Mouse (Mus musculus): Measurements from ENCODE around the gene Dupd1. TPM values are rescaled to one million over a fixed set of nuclear protein-coding genes. Genes with fewer than 3 reads are reported as not detected.

Dupd1 gene
- total RNA-seq (2014; fragmentation: Nextera tagmentation): not detected in 2 replicates
- total RNA-seq (2017): not detected in 2 replicates
- polyA plus RNA-seq (2012): not detected in 2 replicates

DNA sequence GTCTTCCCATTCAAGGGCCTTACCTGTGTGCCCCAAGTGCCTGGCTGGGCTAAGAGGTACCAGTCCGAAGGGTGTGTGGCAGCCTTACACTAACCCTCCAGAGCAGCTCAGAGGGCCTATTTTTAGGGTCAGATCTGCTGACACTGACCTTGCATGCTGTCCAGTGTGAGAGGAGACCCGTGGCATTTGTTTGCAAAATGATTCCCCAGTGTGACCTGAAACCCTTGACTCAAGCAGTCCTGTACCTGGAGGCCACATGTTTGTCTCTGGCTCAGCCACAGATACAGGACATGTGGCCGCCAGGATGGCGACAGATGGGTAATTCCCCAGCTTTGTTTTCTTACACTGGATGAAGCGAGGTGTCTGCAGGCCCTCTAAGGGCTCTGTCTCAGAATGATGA lies at the start of gene Dupd1:
Gene Dupd1 (minus strand): TSS at position 91 of the 400 bp plus-strand sequence.
- H3K27me3 ChIP-seq (ENCODE audit: insufficient read depth, low read length): peaks cover 51% of the 10 kb centered on the region
- DNase-seq (ENCODE audit: low spot score) (no peak), ATAC-seq (ENCODE audit: extremely low read depth, insufficient number of reproducible peaks, low FRiP score, poor library complexity, severe bottlenecking) (no peak)
- no peaks in the 10 kb centered on the region for H3K9me3 ChIP-seq (replicated peaks)
- no peaks in the 10 kb centered on the region for H3K36me3 ChIP-seq (replicated peaks)
- H3K4me1 ChIP-seq (ENCODE audit: insufficient read depth, low read depth, low read length): no peaks in the 10 kb centered on the region
- TF ChIP-seq GATA2 (IDR thresholded peaks at IDR 0.05; ENCODE audit: borderline replicate concordance, low read depth, low read length): no peak
- TF ChIP-seq GATA1 (IDR thresholded peaks at IDR 0.05; ENCODE audit: borderline replicate concordance, low read length): no peak
- TF ChIP-seq POLR2AphosphoS5 (IDR thresholded peaks at IDR 0.05; ENCODE audit: insufficient replicate concordance, low read depth, low read length): no peak
- TF ChIP-seq TAL1 (conservative IDR thresholded peaks at IDR 0.05; ENCODE audit: low read depth, low read length): no peak
- no peak for TF ChIP-seq CTCF (IDR thresholded peaks at IDR 0.05; ENCODE audit: low read depth, low read length)
- H3K4me3 ChIP-seq (ENCODE audit: low read depth, low read length): no peak within 1 kb of the TSS

DNA sequence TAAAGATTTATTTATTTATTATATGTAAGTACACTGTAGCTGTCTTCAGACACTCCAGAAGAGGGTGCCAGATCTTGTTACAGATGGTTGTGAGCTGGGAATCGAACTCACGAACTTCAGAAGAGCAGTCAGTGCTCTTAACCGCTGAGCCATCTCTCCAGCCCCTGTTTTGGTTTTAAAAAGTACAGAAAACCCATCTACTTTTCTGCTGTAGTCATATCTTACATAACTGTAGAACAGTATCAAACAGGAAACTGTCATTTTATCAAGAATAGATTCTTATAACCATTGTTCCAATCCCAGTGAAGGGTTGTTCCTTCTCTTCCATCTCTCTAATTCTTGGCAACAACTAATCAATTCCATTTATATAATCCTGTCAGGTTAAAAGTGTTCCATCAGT lies 49.4 kb upstream of the Dupd1 start:
- TF ChIP-seq POLR2AphosphoS5 (IDR thresholded peaks at IDR 0.05; ENCODE audit: insufficient replicate concordance, low read depth, low read length): no peak
- no peak for TF ChIP-seq GATA1 (IDR thresholded peaks at IDR 0.05; ENCODE audit: borderline replicate concordance, low read length)
- no peak for TF ChIP-seq GATA2 (IDR thresholded peaks at IDR 0.05; ENCODE audit: borderline replicate concordance, low read depth, low read length)
- TF ChIP-seq CTCF (IDR thresholded peaks at IDR 0.05; ENCODE audit: low read depth, low read length): no peak
- TF ChIP-seq TAL1 (conservative IDR thresholded peaks at IDR 0.05; ENCODE audit: low read depth, low read length): no peak
- H3K27me3 ChIP-seq (ENCODE audit: insufficient read depth, low read length): no peaks in the 10 kb centered on the region
- H3K4me1 ChIP-seq (ENCODE audit: insufficient read depth, low read depth, low read length): peaks cover 68% of the 10 kb centered on the region
- no peak for DNase-seq (ENCODE audit: low spot score)
- no peak for ATAC-seq (ENCODE audit: extremely low read depth, insufficient number of reproducible peaks, low FRiP score, poor library complexity, severe bottlenecking)
- H3K9me3 ChIP-seq (replicated peaks): no peaks in the 10 kb centered on the region
- H3K36me3 ChIP-seq (replicated peaks): peaks cover 13% of the 10 kb centered on the region
- no peak overlapping the region for H3K4me3 ChIP-seq (ENCODE audit: low read depth, low read length)

- no peaks in the 10 kb centered on the region for H3K9me3 ChIP-seq (replicated peaks)
- TF ChIP-seq POLR2AphosphoS5 (IDR thresholded peaks at IDR 0.05; ENCODE audit: insufficient replicate concordance, low read depth, low read length): no peak
- TF ChIP-seq TAL1 (conservative IDR thresholded peaks at IDR 0.05; ENCODE audit: low read depth, low read length): no peak
- no peak for TF ChIP-seq CTCF (IDR thresholded peaks at IDR 0.05; ENCODE audit: low read depth, low read length)
- TF ChIP-seq GATA1 (IDR thresholded peaks at IDR 0.05; ENCODE audit: borderline replicate concordance, low read length): no peak
- TF ChIP-seq GATA2 (IDR thresholded peaks at IDR 0.05; ENCODE audit: borderline replicate concordance, low read depth, low read length): no peak
- ATAC-seq (ENCODE audit: extremely low read depth, insufficient number of reproducible peaks, low FRiP score, poor library complexity, severe bottlenecking) (no peak), DNase-seq (ENCODE audit: low spot score) (no peak)
- H3K27me3 ChIP-seq (ENCODE audit: insufficient read depth, low read length): no peaks in the 10 kb centered on the region
- H3K4me1 ChIP-seq (ENCODE audit: insufficient read depth, low read depth, low read length): peaks cover 65% of the 10 kb centered on the region
- H3K36me3 ChIP-seq (replicated peaks): peaks cover 9% of the 10 kb centered on the region
- no peak overlapping the region for H3K4me3 ChIP-seq (ENCODE audit: low read depth, low read length)
Observed at GRCm38 (mm10) chr14:21761560-21761959, 47.2 kb upstream of the Dupd1 start.

DNA sequence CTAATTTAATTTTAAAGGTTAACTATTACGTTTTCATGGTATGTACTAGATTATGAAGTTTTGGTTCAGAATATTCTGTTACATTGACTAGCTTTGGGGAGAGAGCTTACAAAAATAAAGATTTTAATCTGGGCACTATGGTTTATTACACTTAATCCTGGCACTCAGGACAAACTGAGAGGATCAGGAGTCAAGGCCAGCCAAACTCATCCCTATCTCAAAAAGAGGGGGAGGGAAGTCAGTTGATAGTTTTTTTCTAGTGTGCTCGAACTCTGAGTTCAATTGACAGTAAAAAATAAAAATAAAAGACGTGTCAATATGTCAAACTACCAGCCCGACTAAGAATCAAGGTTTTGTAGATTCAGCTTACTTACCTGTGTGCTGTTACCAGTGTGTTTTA lies 39.0 kb upstream of the Dupd1 start:
- DNase-seq (ENCODE audit: low spot score): no peak
- no peaks in the 10 kb centered on the region for H3K9me3 ChIP-seq (replicated peaks)
- TF ChIP-seq GATA1 (IDR thresholded peaks at IDR 0.05; ENCODE audit: borderline replicate concordance, low read length): no peak
- TF ChIP-seq GATA2 (IDR thresholded peaks at IDR 0.05; ENCODE audit: borderline replicate concordance, low read depth, low read length): no peak
- peaks cover 68% of the 10 kb centered on the region for H3K4me1 ChIP-seq (ENCODE audit: insufficient read depth, low read depth, low read length)
- H3K4me3 ChIP-seq (ENCODE audit: low read depth, low read length): no peak overlapping the region; the same call in 1 of the 2 replicates
- H3K27me3 ChIP-seq (ENCODE audit: insufficient read depth, low read length): no peaks in the 10 kb centered on the region
- ATAC-seq (ENCODE audit: extremely low read depth, insufficient number of reproducible peaks, low FRiP score, poor library complexity, severe bottlenecking): no peak
- H3K36me3 ChIP-seq (replicated peaks): peaks cover 2% of the 10 kb centered on the region

GRCm38 (mm10) chr14:21752411-21752810 lies 38.0 kb upstream of the Dupd1 start:
- H3K4me1 ChIP-seq (ENCODE audit: insufficient read depth, low read depth, low read length): peaks cover 68% of the 10 kb centered on the region
- H3K36me3 ChIP-seq (replicated peaks): peaks cover 2% of the 10 kb centered on the region
- DNase-seq (ENCODE audit: low spot score): no peak
- no peak for ATAC-seq (ENCODE audit: extremely low read depth, insufficient number of reproducible peaks, low FRiP score, poor library complexity, severe bottlenecking)
- no peaks in the 10 kb centered on the region for H3K9me3 ChIP-seq (replicated peaks)
- no peak for TF ChIP-seq CTCF (IDR thresholded peaks at IDR 0.05; ENCODE audit: low read depth, low read length)
- TF ChIP-seq GATA2 (IDR thresholded peaks at IDR 0.05; ENCODE audit: borderline replicate concordance, low read depth, low read length): no peak
- no peak for TF ChIP-seq TAL1 (conservative IDR thresholded peaks at IDR 0.05; ENCODE audit: low read depth, low read length)
- TF ChIP-seq POLR2AphosphoS5 (IDR thresholded peaks at IDR 0.05; ENCODE audit: insufficient replicate concordance, low read depth, low read length): no peak
- TF ChIP-seq GATA1 (IDR thresholded peaks at IDR 0.05; ENCODE audit: borderline replicate concordance, low read length): no peak
- no peak overlapping the region for H3K4me3 ChIP-seq (ENCODE audit: low read depth, low read length)
- no peaks in the 10 kb centered on the region for H3K27me3 ChIP-seq (ENCODE audit: insufficient read depth, low read length)

GRCm38 (mm10) chr14:21750881-21751542 lies 36.6 kb upstream of the Dupd1 start, which contains the start of gene Dusp13:
Dusp13 (minus strand) TSS chr14:21751181.
- peaks cover 2% of the 10 kb centered on the region for H3K36me3 ChIP-seq (replicated peaks)
- no peaks in the 10 kb centered on the region for H3K9me3 ChIP-seq (replicated peaks)
- TF ChIP-seq CTCF (IDR thresholded peaks at IDR 0.05; ENCODE audit: low read depth, low read length) (no peak), GATA2 (IDR thresholded peaks at IDR 0.05; ENCODE audit: borderline replicate concordance, low read depth, low read length) (no peak), TAL1 (conservative IDR thresholded peaks at IDR 0.05; ENCODE audit: low read depth, low read length) (no peak), POLR2AphosphoS5 (IDR thresholded peaks at IDR 0.05; ENCODE audit: insufficient replicate concordance, low read depth, low read length) (no peak), GATA1 (IDR thresholded peaks at IDR 0.05; ENCODE audit: borderline replicate concordance, low read length) (no peak)
- peaks cover 4% of the 10 kb centered on the region; the same call in 1 of the 2 replicates for H3K27me3 ChIP-seq (ENCODE audit: insufficient read depth, low read length)
- H3K4me1 ChIP-seq (ENCODE audit: insufficient read depth, low read depth, low read length): peaks cover 69% of the 10 kb centered on the region
- ATAC-seq (ENCODE audit: extremely low read depth, insufficient number of reproducible peaks, low FRiP score, poor library complexity, severe bottlenecking): no peak
- DNase-seq (ENCODE audit: low spot score): peak; percentile 52
- H3K4me3 ChIP-seq (ENCODE audit: low read depth, low read length): peak within 1 kb of the TSS; percentile 90

Data from G1E (cell line).